Mouse (Mus musculus) heart, embryonic 14.5 days (tissue): ENCODE results near the gene Zdhhc19. TPM values are rescaled to one million over a fixed set of nuclear protein-coding genes. Genes with fewer than 3 reads are reported as not detected.
A peak's percentile ranks its signal among the peaks of the same experiment; 100 is the strongest.

Source experiments
- ATAC-seq: fragments of 200-750 bp; cut with Nextera tagmentation; 2 replicates; pipeline ENCODE4 v1.8.0; 2017; ENCODE audit warnings: low read depth, moderate TSS enrichment; ENCODE audit not compliant: insufficient number of reproducible peaks, insufficient read depth, low FRiP score
- H3K27ac ChIP-seq, 2 experiments: fragments of 200-500 bp in 1 of 2; fragments of 300-500 bp in 1 of 2; sonication (generic) in 1 of 2; replicated peaks in 1 of 2; 2 replicates each; pipeline ENCODE4 v1.5.1; 2012 to 2014; ENCODE audit warnings: low read depth in 2 of 2, low read length in 2 of 2, control low read depth in 1 of 2, mild to moderate bottlenecking in 1 of 2, mixed read lengths in 1 of 2; ENCODE audit not compliant: control insufficient read depth in 1 of 2, insufficient read depth in 1 of 2
- H3K27me3 ChIP-seq: fragments of 300-500 bp; sonication (generic); 2 replicates; pipeline ENCODE4 v1.6.1; 2014; ENCODE audit warnings: mild to moderate bottlenecking, low read length, control low read depth; ENCODE audit not compliant: control insufficient read depth, insufficient read depth
- H3K36me3 ChIP-seq: fragments of 300-500 bp; sonication (generic); 2 replicates; pipeline ENCODE4 v1.6.1; 2014; ENCODE audit warnings: mild to moderate bottlenecking, control low read depth, low read length, mixed read lengths; ENCODE audit not compliant: control insufficient read depth, insufficient read depth
- H3K4me1 ChIP-seq, 2 experiments: fragments of 200-500 bp in 1 of 2; fragments of 300-500 bp in 1 of 2; sonication (generic) in 1 of 2; 2 replicates each; pipeline ENCODE4 v1.6.1; 2012 to 2014; ENCODE audit warnings: low read length in 2 of 2, control low read depth in 1 of 2, mixed read lengths in 1 of 2; ENCODE audit not compliant: control insufficient read depth in 2 of 2, insufficient read depth in 2 of 2
- H3K4me2 ChIP-seq: fragments of 300-500 bp; sonication (generic); 2 replicates; pipeline ENCODE4 v1.6.1; 2014; ENCODE audit warnings: mild to moderate bottlenecking, low read length
- H3K4me3 ChIP-seq, 2 experiments: fragments of 200-500 bp in 1 of 2; fragments of 300-500 bp in 1 of 2; sonication (generic) in 1 of 2; 2 replicates each; pipeline ENCODE4 v1.5.1; 2012 to 2014; ENCODE audit warnings: low read length in 2 of 2, mild to moderate bottlenecking in 2 of 2, control low read depth in 1 of 2, low read depth in 1 of 2, moderate library complexity in 1 of 2; ENCODE audit not compliant: control insufficient read depth in 1 of 2, insufficient read depth in 1 of 2
- H3K9ac ChIP-seq: fragments of 300-500 bp; sonication (generic); 2 replicates; pipeline ENCODE4 v1.6.1; 2014; ENCODE audit warnings: mild to moderate bottlenecking, low read length
- H3K9me3 ChIP-seq: fragments of 300-500 bp; sonication (generic); 2 replicates; pipeline ENCODE4 v1.6.1; 2016; ENCODE audit warnings: low read length, control low read depth; ENCODE audit not compliant: control insufficient read depth
- WGBS: fragments of 180-500 bp; shearing (Covaris S2); extraction: QIAGEN DNeasy Blood & Tissue Kit; methylation state at CpG from one replicate; pipeline ENCODE4 v1.1.7; 2014; 5-methylcytosine and 5-hydroxymethylcytosine counted together
- polyA plus RNA-seq: library from polyadenylated mRNA; unstranded; fragments of >200 nt; fragmentation: Nextera tagmentation; extraction: Ambion mirVana; gene quantifications from 2 replicates; pipeline ENCODE4 v1.2.1, GENCODE M21; 2014

Zdhhc19 gene
- polyA plus RNA-seq, 1 experiment from 2014 or later = not detected

DNA sequence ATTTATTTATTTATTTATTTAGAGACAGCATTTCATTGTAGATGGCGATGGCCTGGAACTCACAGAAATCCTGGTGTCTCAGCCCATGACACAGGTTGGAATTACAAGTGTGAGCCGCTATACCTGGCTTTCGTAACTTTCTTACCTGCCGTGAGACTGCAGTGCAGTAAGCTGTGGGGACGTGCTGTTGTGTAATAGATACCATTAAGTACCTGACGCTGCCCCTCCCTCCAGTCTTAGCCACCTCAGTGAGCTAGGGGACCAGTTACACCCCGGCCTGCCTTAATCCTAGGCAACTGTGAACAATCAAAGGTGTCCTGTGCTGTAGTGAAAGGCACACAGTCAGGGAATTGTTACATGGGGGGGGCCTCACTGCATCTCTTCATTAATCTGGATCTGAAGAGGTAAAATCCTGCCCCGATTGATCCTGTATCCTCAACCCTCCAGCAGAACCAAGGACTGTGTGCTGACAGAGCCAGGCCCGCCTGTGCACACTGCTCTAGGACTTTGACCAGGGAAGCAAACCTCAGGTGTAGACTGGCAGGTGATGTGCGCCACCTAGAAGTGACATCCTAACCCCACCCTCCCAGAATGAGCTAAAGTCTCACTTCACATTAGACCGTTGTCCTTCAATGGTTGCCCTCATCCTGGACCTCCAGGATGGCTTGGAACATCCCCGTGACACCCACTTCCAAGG lies 21.9 kb downstream of the Zdhhc19 start:
- H3K27me3 ChIP-seq = no peaks in the 10 kb centered on the region
- no peak for ATAC-seq
- no peak overlapping the region for H3K4me2 ChIP-seq
- WGBS = 89% methylated on average over 12 of the region's 12 CpGs
- no peak overlapping the region for H3K4me3 ChIP-seq
- H3K9ac ChIP-seq = no peak overlapping the region
- H3K36me3 ChIP-seq = no peaks in the 10 kb centered on the region
- no peak overlapping the region for H3K27ac ChIP-seq
- peaks cover 11 to 15% of the 10 kb centered on the region in 2 experiments; a peak in 3 of 4 replicates for H3K4me1 ChIP-seq
- H3K9me3 ChIP-seq = no peaks in the 10 kb centered on the region

DNA sequence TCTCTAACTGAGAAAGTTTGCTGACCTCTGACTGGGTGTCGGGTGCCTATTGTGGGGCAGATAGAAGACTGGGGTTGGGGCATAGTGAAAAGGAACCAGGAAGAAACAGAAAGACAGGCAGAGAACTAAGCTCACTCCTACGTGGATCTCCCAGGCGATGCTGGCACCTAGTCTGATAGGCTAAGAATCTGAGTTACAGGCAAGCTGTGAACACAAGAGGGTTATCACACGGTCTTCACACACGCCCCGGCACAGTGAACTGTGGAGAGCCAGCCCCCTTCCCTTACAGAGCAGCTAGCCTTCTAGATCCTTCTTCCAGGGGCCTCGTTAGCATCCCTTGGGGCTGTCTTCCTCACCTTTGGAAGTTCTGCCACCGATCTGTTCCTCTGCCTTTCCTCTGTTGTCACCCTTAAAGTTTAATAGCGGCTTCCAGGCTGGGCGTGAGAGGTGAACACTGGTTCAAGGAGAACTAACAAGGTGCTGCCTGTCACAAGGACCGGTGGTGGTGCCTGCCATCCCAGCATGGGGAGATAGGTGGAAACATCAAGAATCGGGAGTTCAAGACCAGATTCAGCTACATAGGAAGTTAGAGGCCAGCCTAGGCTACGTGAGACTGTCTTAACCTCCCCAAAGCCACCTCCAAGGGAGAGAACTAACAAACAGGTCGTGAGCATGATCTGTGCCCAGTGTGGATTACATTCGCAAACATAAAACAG lies 23.7 kb downstream of the Zdhhc19 start:
- Histone ChIP-seq H3K9me3 (no peaks in the 10 kb centered on the region), H3K4me2 (no peak overlapping the region), H3K27ac (no peak overlapping the region), H3K36me3 (no peaks in the 10 kb centered on the region), H3K4me1 (peaks cover 18 to 33% of the 10 kb centered on the region in 2 experiments), H3K9ac (no peak overlapping the region; the same call in 1 of the 2 replicates), H3K4me3 (no peak overlapping the region), H3K27me3 (no peaks in the 10 kb centered on the region)
- ATAC-seq = no peak
- WGBS = 58% methylated on average over 15 of the region's 15 CpGs

DNA sequence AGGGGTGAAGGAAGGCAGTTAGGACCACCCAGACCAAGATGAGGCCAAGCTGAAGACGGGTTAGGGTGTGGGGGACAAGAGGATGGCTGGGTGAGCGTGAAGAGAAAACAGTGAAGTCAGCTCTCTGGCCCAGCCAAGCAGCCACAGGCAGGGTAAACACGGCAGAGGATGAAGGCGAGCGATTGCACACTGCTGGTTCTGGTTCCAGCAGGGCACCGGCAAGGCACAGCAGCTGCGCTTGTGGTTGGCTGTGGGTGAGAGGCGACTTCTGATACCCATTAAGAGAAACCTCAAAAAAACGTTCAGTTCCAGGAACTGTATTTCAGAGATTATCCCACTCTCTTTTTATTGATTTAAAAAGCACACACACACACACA lies 24.3 kb downstream of the Zdhhc19 start:
- 74% methylated on average over 9 of the region's 9 CpGs for WGBS
- Histone ChIP-seq H3K4me2 (no peak overlapping the region), H3K27me3 (no peaks in the 10 kb centered on the region), H3K9me3 (no peaks in the 10 kb centered on the region), H3K4me3 (no peak overlapping the region), H3K4me1 (peaks cover 18 to 33% of the 10 kb centered on the region in 2 experiments), H3K9ac (no peak overlapping the region), H3K36me3 (no peaks in the 10 kb centered on the region), H3K27ac (no peak overlapping the region)
- no peak for ATAC-seq

DNA sequence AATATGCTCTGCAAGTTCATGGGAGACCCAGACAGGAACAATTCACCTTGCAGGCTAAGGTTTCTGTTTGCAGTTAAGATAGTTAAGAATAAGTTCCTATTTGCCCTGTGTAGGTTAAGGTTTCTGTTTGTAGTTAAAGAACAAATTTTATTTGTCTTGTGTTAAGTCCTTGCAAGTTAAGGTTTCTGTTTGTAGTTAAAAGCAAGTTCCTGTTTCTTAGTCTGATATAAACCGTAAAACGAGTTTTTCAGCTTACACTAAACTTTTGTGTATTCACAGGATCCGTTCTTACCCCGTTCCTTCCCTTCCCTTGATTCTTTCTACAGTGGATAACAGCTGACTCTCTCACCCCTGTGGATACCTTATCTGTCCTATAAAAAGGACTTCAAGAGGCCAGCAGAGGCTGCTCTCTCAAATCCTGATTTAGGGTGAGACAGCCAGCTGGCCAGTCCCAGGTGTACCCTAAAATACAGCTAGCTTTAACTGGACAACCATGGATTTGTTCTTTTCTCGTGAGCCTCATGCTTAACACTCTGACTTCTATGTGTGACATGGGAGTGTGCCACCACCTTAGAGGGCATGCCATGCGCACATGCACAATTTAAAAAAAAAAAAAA lies 26.6 kb downstream of the Zdhhc19 start:
- 42% methylated on average over 6 of the region's 6 CpGs for WGBS
- peaks cover 11 to 26% of the 10 kb centered on the region in 2 experiments for H3K4me1 ChIP-seq
- H3K27ac ChIP-seq = 0 out of 4 replicates have a peak overlapping the region, but pooled peaks of 1 of the 2 experiments have one; percentile 29
- H3K4me2 ChIP-seq = peak overlapping the region; percentile 14; the same call in 1 of the 2 replicates
- no peak for ATAC-seq
- H3K9me3 ChIP-seq = no peaks in the 10 kb centered on the region
- no peaks in the 10 kb centered on the region for H3K36me3 ChIP-seq
- H3K4me3 ChIP-seq = no peak overlapping the region
- H3K27me3 ChIP-seq = no peaks in the 10 kb centered on the region
- 0 out of 2 replicates have a peak overlapping the region, but pooled peaks have one; percentile 36 for H3K9ac ChIP-seq

DNA sequence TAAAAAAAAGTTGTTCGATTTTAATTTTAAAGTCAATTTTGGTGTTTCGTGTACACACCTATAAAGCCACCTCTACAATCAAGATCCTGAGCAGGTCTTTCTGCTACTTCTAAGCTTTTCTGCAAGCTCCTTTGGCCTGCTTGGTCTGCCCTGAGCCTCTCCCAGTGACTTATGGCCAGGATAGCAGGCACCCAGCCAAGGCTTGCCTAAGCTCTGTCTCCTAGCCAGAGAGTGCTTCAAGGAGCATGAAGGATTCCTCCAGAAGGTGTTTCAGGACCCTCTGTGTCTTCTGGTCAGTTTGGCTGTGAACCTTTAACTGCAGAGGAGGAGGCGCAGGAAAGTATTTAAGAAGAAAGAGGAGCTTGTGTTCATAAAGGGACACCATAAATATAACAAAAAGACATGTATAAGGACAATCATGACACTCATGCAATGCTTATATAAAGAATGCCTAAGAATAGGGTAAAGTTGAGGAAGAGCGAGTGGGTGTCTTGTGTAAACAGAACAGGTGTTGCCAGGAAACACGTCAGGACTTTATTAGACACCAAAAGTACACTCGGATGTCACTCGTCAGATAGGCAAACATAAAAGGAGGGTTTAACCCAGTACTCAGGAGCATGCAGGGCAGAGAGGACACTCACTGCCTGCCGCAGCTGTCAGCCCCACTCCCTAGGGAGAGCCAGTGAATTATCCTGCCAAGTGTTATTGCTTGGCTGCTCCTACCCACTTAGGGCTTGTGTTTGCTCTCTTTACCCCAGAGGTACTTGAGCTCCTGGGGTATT lies 27.6 kb downstream of the Zdhhc19 start:
- WGBS = 54% methylated on average over 8 of the region's 8 CpGs
- Histone ChIP-seq H3K27me3 (no peaks in the 10 kb centered on the region), H3K27ac (peak overlapping the region; percentile 11 to 70), H3K9me3 (no peaks in the 10 kb centered on the region), H3K4me2 (no peak overlapping the region), H3K4me3 (no peak overlapping the region), H3K36me3 (no peaks in the 10 kb centered on the region), H3K4me1 (peaks cover 11 to 26% of the 10 kb centered on the region in 2 experiments), H3K9ac (peak overlapping the region; percentile 40)
- no peak for ATAC-seq

DNA sequence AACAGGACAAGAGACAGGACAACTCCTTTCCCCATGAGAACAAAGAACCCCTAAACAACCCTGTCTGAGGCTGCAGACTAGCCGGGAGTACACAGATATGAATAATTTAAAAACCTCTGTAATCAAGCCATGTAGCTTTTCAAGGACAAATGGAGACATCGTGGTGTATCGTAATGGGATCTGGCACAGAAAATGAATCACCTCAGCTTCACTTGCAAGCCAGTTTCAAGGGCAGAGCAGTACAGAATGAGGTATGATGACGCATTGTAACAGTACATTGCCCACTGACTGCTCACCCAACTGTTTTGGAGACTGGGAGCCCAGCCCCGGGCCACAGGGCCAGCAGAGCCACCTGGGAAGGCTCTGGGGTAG lies 28.2 kb downstream of the Zdhhc19 start:
- peak overlapping the region; percentile 40 for H3K9ac ChIP-seq
- 54% methylated on average over 5 of the region's 5 CpGs for WGBS
- no peaks in the 10 kb centered on the region for H3K9me3 ChIP-seq
- peak overlapping the region; percentile 11 to 70 for H3K27ac ChIP-seq
- no peaks in the 10 kb centered on the region for H3K36me3 ChIP-seq
- no peak overlapping the region for H3K4me3 ChIP-seq
- H3K4me1 ChIP-seq = peaks cover 11 to 26% of the 10 kb centered on the region in 2 experiments
- no peak overlapping the region for H3K4me2 ChIP-seq
- no peaks in the 10 kb centered on the region for H3K27me3 ChIP-seq
- no peak for ATAC-seq

DNA sequence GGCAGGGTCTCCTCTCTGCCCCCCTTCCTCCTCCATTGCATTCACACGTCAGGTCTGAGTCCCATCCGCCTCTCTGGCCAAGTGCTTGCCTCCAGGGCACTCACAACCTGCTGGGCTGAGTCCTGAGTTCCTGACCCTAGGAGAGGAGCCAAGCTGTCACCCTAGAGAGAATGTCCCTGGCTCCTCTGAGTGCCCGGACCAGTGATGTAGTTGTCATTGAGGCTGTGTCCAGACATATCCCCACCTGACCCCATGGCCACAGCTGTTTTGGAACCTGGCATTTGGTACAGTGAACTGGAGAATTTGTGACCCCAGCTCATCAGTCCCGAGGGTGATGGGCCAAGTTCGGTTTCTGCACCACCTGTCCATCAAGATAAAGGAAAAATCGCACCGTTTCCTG lies 30.8 kb downstream of the Zdhhc19 start:
- Histone ChIP-seq H3K9ac (no peak overlapping the region), H3K4me1 (peaks cover 9 to 23% of the 10 kb centered on the region in 2 experiments), H3K36me3 (no peaks in the 10 kb centered on the region), H3K27me3 (no peaks in the 10 kb centered on the region), H3K4me3 (no peak overlapping the region), H3K4me2 (no peak overlapping the region), H3K27ac (no peak overlapping the region), H3K9me3 (no peaks in the 10 kb centered on the region)
- no peak for ATAC-seq
- WGBS = 66% methylated on average over 7 of the region's 7 CpGs
